Mouse (Mus musculus) midbrain, embryonic 16.5 days (tissue): ENCODE measurements around the gene Daam2. TPM values are rescaled to one million over a fixed set of nuclear protein-coding genes. Genes with fewer than 3 reads are reported as not detected.

Experiments
- ATAC-seq: fragments of 200-750 bp; cut with Nextera tagmentation; 2 replicates; pipeline ENCODE4 v1.8.0; 2017; ENCODE audit warnings: moderate TSS enrichment
- H3K27ac ChIP-seq: fragments of 300-500 bp; sonication (generic); 2 replicates; pipeline ENCODE4 v1.5.1; 2014; ENCODE audit warnings: mild to moderate bottlenecking, low read length, mixed read lengths
- H3K27me3 ChIP-seq: fragments of 300-500 bp; sonication (generic); 2 replicates; pipeline ENCODE4 v1.6.1; 2014; ENCODE audit warnings: low read depth, low read length, mixed read lengths; ENCODE audit not compliant: control insufficient read depth, insufficient read depth
- H3K36me3 ChIP-seq: fragments of 300-500 bp; sonication (generic); 2 replicates; pipeline ENCODE4 v1.6.1; 2014; ENCODE audit warnings: mild to moderate bottlenecking, low read length, moderate library complexity, mixed read lengths; ENCODE audit not compliant: control insufficient read depth, insufficient read depth
- H3K4me1 ChIP-seq: fragments of 300-500 bp; sonication (generic); 2 replicates; pipeline ENCODE4 v1.6.1; 2014; ENCODE audit warnings: mild to moderate bottlenecking, low read length, mixed read lengths; ENCODE audit not compliant: control insufficient read depth, insufficient read depth
- H3K4me2 ChIP-seq: fragments of 300-500 bp; sonication (generic); 2 replicates; pipeline ENCODE4 v1.6.1; 2014; ENCODE audit warnings: mild to moderate bottlenecking, low read length, mixed read lengths
- H3K4me3 ChIP-seq: fragments of 300-500 bp; sonication (generic); 2 replicates; pipeline ENCODE4 v1.5.1; 2014; ENCODE audit warnings: low read depth, mild to moderate bottlenecking, low read length, moderate library complexity, mixed read lengths
- H3K9ac ChIP-seq: fragments of 300-500 bp; sonication (generic); 2 replicates; pipeline ENCODE4 v1.6.1; 2014; ENCODE audit warnings: low read depth, low read length, mixed read lengths
- H3K9me3 ChIP-seq: fragments of 300-500 bp; sonication (generic); replicated peaks from 2 replicates; pipeline ENCODE4 v1.6.1; 2014; ENCODE audit warnings: mild to moderate bottlenecking, low read length, mixed read lengths; ENCODE audit not compliant: control insufficient read depth, poor library complexity, severe bottlenecking
- WGBS: fragments of 180-500 bp; shearing (Covaris S2); extraction: QIAGEN DNeasy Blood & Tissue Kit; methylation state at CpG from one replicate; pipeline ENCODE4 v1.1.7; 2014; 5-methylcytosine and 5-hydroxymethylcytosine counted together
- polyA plus RNA-seq: library from polyadenylated mRNA; unstranded; fragments of >200 nt; fragmentation: Nextera tagmentation; extraction: Ambion mirVana; gene quantifications from 2 replicates; pipeline ENCODE4 v1.2.1, GENCODE M21; 2015

Daam2 gene
- polyA plus RNA-seq, 1 experiment from 2014 or later = 1.8 TPM

DNA sequence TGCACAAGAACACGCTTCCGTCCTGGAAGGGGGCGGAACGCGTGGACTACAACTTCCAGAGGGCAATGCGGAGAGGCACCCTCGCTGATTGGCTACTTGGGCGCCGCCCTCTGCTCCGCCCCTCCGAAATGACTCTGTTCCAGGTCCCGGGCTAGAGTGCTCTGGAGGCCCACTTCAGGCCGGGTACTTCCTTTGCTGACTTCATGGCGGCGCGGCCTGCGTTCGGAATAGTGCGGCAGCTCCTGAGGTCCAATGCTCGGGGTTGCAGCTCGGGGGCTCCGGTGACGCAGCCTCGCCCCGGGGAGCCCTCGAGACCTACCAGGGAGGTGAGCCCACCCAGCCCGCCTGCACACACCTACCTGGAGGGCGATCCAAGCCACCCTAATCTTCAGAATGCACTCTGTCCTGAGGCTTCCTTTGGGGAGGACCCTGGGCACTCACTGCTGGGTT, 135.9 kb downstream of the Daam2 start, which contains the start of gene Mocs1:
Gene Mocs1, plus strand, starts transcription at position 124 of the 450 bp plus-strand sequence.
- H3K4me1 ChIP-seq = peaks cover 15% of the 10 kb centered on the region

DNA sequence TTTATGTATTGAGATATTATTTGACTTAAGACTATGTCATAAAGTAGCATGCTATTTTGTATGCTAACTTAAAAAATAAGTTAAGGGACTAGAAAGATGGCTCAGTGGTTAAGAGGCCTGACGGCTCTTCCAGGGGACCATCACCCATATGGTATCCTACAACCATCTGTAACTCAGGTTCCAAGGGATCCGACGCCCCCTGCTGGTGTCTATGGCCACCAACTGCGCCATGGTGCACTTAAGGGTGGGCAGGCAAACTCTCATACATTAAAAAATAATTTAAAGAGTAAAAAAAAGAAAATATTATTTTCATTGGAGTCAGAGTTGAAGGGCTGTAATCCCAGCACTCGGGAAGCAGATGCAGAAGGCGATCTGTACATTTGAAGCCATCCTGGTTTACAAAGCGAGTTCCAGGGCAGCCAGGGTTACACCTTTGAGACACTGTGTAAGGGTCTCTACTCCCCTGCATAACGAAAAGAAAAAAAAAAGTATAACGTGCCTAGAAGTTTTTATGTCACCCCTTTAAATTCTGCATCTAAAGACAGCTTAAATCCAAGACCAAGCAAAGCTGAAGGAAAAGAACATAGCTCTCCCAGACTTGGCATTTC, 136.4 kb downstream of the Daam2 start:
- H3K9me3 ChIP-seq = no peaks in the 10 kb centered on the region
- peak; percentile 30; the same call in 1 of the 2 replicates for ATAC-seq
- H3K27me3 ChIP-seq = no peaks in the 10 kb centered on the region
- H3K27ac ChIP-seq = no peak overlapping the region
- peak overlapping the region; percentile 94 for H3K4me2 ChIP-seq
- H3K4me3 ChIP-seq = peak overlapping the region; percentile 85
- no peaks in the 10 kb centered on the region for H3K36me3 ChIP-seq
- H3K4me1 ChIP-seq = peaks cover 15% of the 10 kb centered on the region
- H3K9ac ChIP-seq = no peak overlapping the region
- WGBS = 16% methylated on average over 9 of the region's 9 CpGs

More for the DNA sequence above, 135.9 kb downstream of the Daam2 start, which contains the start of gene Mocs1:
- no peaks in the 10 kb centered on the region for H3K9me3 ChIP-seq
- H3K4me2 ChIP-seq = peak within 1 kb of the TSS; percentile 94
- no peaks in the 10 kb centered on the region for H3K36me3 ChIP-seq
- H3K9ac ChIP-seq = peak within 1 kb of the TSS; percentile 89
- H3K27me3 ChIP-seq = no peaks in the 10 kb centered on the region
- H3K4me3 ChIP-seq = peak within 1 kb of the TSS; percentile 85
- H3K27ac ChIP-seq = peak within 1 kb of the TSS; percentile 19; the same call in 1 of the 2 replicates
- 0% methylated on average over 28 of the region's 28 CpGs for WGBS
- ATAC-seq = peak; percentile 99

DNA sequence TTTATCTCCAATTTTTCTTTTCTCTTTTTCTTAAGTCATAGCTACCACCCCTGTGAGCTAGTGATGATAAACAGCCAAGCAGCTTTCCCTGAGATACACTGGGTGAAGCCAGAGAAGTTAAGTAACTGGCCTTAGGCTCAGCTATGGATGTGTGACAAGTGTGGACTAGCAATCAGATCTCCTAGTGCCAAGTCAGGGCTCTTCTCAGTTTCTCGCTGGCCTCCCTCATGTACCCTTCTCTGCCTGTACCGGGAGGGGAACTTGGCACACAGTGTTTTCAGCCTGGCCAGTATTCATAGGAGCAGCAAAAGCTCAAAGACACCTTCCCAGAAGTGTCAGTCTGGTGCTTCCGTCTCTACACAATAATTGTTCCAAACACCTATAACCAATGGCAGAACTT, 140.3 kb downstream of the Daam2 start:
- Histone ChIP-seq H3K27ac (no peak overlapping the region), H3K4me3 (no peak overlapping the region), H3K4me2 (no peak overlapping the region), H3K9me3 (no peaks in the 10 kb centered on the region), H3K36me3 (no peaks in the 10 kb centered on the region), H3K4me1 (peaks cover 6% of the 10 kb centered on the region), H3K9ac (no peak overlapping the region), H3K27me3 (no peaks in the 10 kb centered on the region)
- WGBS = 91% methylated on average over 3 of the region's 3 CpGs
- no peak for ATAC-seq

DNA sequence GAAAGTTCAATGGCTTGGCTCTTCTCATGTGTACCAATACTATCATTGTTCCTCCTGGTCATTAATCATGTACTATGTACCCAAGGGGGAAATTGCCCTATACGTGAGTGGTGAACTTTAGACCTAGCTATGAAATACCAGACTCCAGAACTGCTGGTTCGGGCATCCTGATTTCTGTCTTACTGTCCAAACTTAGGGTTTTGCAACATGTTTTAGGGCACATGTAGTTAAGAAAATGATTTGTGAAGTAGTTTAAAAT, 141.1 kb downstream of the Daam2 start:
- ATAC-seq = no peak
- H3K9me3 ChIP-seq = no peaks in the 10 kb centered on the region
- H3K27me3 ChIP-seq = no peaks in the 10 kb centered on the region
- no peak overlapping the region for H3K4me3 ChIP-seq
- WGBS = 90% methylated on average over 2 of the region's 2 CpGs
- peaks cover 2% of the 10 kb centered on the region; the same call in 1 of the 2 replicates for H3K4me1 ChIP-seq
- H3K4me2 ChIP-seq = no peak overlapping the region
- H3K9ac ChIP-seq = no peak overlapping the region
- H3K27ac ChIP-seq = no peak overlapping the region
- no peaks in the 10 kb centered on the region for H3K36me3 ChIP-seq

DNA sequence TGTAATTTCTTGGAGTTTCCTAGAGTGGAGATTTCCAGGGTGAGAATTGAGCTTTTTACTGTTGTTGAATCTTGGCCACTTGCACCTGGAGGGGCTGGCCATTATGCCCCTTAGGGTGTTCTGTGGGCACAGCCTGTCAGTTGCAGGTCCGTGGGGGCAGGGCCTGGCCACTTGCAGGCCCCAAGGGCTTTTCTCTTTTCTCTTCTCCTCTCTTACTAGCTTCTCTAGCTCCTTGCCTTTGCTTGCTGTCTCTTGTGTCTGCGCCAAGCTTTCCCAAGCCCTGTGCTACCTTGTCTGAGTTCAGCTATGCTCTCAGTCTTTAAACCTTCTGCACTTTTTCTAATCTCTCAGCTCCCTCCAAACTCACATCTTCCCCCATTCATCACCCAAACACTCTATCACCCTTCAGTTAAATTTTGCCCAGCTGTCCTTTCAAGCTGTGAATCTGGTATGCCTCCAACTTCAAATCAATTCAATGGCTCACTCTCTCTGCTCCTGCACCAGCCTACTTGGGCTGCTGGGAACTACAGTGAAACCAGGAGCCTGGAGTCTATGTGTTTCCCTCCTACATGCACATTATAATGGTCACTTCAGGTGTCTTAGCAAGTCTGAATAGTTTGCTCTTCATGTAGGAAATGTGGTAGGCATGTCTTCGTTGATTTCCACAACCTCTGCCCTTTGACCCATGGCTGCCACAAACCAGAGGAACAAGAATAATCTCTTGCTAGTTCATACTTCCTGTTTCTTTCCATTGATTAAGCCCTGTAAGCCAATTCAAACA, 141.7 kb downstream of the Daam2 start:
- no peak overlapping the region for H3K9ac ChIP-seq
- H3K4me3 ChIP-seq = no peak overlapping the region
- H3K4me1 ChIP-seq = no peaks in the 10 kb centered on the region
- H3K9me3 ChIP-seq = no peaks in the 10 kb centered on the region
- 80% methylated on average over 3 of the region's 3 CpGs for WGBS
- H3K4me2 ChIP-seq = no peak overlapping the region
- H3K36me3 ChIP-seq = no peaks in the 10 kb centered on the region
- no peaks in the 10 kb centered on the region for H3K27me3 ChIP-seq
- ATAC-seq = no peak
- no peak overlapping the region for H3K27ac ChIP-seq

DNA sequence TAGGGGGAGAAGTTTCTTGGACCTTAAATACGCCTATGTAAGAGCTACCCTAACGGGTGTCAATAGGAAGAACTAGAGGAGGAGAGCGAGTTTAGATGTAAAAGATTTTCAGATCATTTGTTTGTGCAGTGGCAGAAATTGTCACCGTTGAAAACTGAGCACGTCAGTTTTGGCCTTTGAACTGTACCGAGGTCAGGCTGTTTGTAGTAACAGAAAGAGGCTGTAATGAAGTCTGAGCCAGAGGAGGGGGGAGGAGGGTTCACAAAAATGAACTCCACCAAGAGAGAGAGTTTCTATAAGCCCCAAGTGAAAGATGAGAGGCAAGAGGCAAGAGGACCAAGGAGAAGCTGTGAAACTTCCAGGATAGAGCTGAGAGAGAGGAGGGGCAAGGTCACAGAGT, 144.3 kb downstream of the Daam2 start:
- no peaks in the 10 kb centered on the region for H3K9me3 ChIP-seq
- no peaks in the 10 kb centered on the region for H3K36me3 ChIP-seq
- no peak overlapping the region for H3K4me3 ChIP-seq
- H3K27ac ChIP-seq = no peak overlapping the region
- ATAC-seq = no peak
- no peaks in the 10 kb centered on the region for H3K4me1 ChIP-seq
- no peaks in the 10 kb centered on the region for H3K27me3 ChIP-seq
- H3K9ac ChIP-seq = no peak overlapping the region
- WGBS = 76% methylated on average over 6 of the region's 6 CpGs
- H3K4me2 ChIP-seq = no peak overlapping the region

DNA sequence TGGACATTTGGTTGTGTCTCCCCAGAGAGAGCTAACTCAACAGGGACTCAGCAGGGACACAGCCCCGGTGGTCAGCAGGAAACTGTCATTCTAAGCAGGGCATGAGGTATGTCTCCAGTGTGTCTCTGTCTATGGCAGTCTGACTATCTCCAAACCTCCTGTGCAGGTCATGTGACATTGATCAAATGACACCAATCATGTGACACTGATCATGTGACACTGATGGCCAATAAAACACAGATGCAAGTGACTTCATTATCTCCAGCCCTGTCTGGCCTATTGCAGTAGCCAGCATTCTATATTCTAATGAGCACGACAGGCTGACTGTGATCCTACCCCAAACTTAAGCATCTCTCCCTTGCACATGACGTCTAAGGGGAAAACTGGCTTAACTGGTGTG, 147.9 kb downstream of the Daam2 start:
- H3K4me1 ChIP-seq = no peaks in the 10 kb centered on the region
- H3K4me2 ChIP-seq = no peak overlapping the region
- no peak overlapping the region for H3K9ac ChIP-seq
- no peaks in the 10 kb centered on the region for H3K36me3 ChIP-seq
- WGBS = 68% methylated on average over 3 of the region's 3 CpGs
- H3K4me3 ChIP-seq = no peak overlapping the region
- H3K27ac ChIP-seq = no peak overlapping the region
- no peaks in the 10 kb centered on the region for H3K9me3 ChIP-seq
- no peaks in the 10 kb centered on the region for H3K27me3 ChIP-seq
- no peak for ATAC-seq

DNA sequence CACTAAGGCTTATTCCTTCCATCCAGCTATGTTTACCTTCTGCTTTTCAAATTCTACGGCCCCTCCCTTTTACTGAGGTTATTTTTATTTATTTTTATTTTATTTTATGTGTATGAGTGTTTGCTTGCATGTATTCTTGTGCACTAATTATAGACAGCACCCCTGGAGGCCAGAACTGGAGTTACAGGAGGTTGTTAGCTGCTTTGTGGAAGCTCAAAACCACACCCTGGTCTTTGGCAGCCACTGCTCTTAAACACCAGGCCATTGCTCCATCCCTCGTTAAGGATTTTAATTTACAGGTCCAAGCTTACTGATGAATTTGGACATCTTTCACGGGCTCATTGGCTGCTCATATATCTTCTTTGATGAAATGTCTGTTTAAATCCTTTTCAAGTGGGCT, 150.6 kb downstream of the Daam2 start:
- Histone ChIP-seq H3K9me3 (no peaks in the 10 kb centered on the region), H3K4me2 (no peak overlapping the region), H3K36me3 (no peaks in the 10 kb centered on the region), H3K27ac (no peak overlapping the region), H3K4me3 (no peak overlapping the region), H3K4me1 (no peaks in the 10 kb centered on the region), H3K27me3 (no peaks in the 10 kb centered on the region), H3K9ac (no peak overlapping the region)
- ATAC-seq = no peak
- WGBS = 62% methylated on average over 3 of the region's 3 CpGs

DNA sequence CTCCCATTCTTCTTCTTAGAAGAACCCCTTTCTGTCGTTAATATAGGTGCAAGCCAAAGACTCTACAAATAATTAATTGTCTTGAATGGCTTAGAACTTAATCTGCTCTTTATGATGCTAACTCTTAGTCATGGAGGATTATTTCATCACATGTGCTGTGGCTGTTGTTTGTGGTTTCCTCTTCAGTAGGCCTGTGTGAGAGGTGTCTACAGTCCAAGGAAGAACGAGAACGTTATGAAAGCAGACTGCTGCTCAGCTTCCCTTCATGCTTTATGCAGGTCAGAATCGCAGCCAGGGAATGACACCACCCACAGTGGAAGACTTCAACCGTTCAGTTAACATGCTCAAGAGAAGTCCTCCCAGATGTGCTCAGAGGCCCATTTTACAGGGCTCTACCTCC, 151.2 kb downstream of the Daam2 start:
- no peak for ATAC-seq
- Histone ChIP-seq H3K36me3 (no peaks in the 10 kb centered on the region), H3K4me2 (no peak overlapping the region), H3K9me3 (no peaks in the 10 kb centered on the region), H3K4me1 (no peaks in the 10 kb centered on the region), H3K27ac (no peak overlapping the region), H3K9ac (no peak overlapping the region), H3K27me3 (no peaks in the 10 kb centered on the region), H3K4me3 (no peak overlapping the region)
- 68% methylated on average over 5 of the region's 5 CpGs for WGBS
